Mouse (Mus musculus) hindbrain, postnatal 0 days (tissue): Measurements from ENCODE around the gene Tspan2. TPM values are rescaled to one million over a fixed set of nuclear protein-coding genes. Genes with fewer than 3 reads are reported as not detected.

Experiments used
- ATAC-seq: fragments of 200-750 bp; cut with Nextera tagmentation; 2 replicates; pipeline ENCODE4 v1.8.0; 2017; ENCODE audit warnings: mild to moderate bottlenecking, moderate TSS enrichment, moderate library complexity
- DNase-seq: peaks from one replicate; pipeline ENCODE4 v3.0.0-alpha.2; 2015; ENCODE audit warnings: low spot score
- H3K27ac ChIP-seq: fragments of 300-500 bp; sonication (generic); 2 replicates; pipeline ENCODE4 v1.5.1; 2014; ENCODE audit warnings: mild to moderate bottlenecking
- H3K27me3 ChIP-seq: fragments of 300-500 bp; sonication (generic); 2 replicates; pipeline ENCODE4 v1.6.1; 2014; ENCODE audit warnings: low read length, mixed read lengths; ENCODE audit not compliant: insufficient read depth
- H3K36me3 ChIP-seq: fragments of 300-500 bp; sonication (generic); 2 replicates; pipeline ENCODE4 v1.6.1; 2014; ENCODE audit warnings: low read length, mixed read lengths; ENCODE audit not compliant: insufficient read depth
- H3K4me1 ChIP-seq: fragments of 300-500 bp; sonication (generic); 2 replicates; pipeline ENCODE4 v1.6.1; 2014; ENCODE audit warnings: antibody characterized with exemption, low read length, mixed read lengths; ENCODE audit not compliant: insufficient read depth
- H3K4me2 ChIP-seq: fragments of 300-500 bp; sonication (generic); 2 replicates; pipeline ENCODE4 v1.6.1; 2014; ENCODE audit warnings: low read depth, mild to moderate bottlenecking, low read length, moderate library complexity, mixed read lengths
- H3K4me3 ChIP-seq: fragments of 300-500 bp; sonication (generic); 2 replicates; pipeline ENCODE4 v1.5.1; 2014; ENCODE audit warnings: low read length
- H3K9ac ChIP-seq: fragments of 300-500 bp; sonication (generic); replicated peaks from 2 replicates; pipeline ENCODE4 v1.6.1; 2014; ENCODE audit warnings: mild to moderate bottlenecking, low read length, moderate library complexity, mixed read lengths
- H3K9me3 ChIP-seq: fragments of 300-500 bp; sonication (generic); 2 replicates; pipeline ENCODE4 v1.6.1; 2016; ENCODE audit warnings: low read length, mixed read lengths
- CTCF ChIP-seq: IDR thresholded peaks from 2 replicates; pipeline ENCODE4 v1.5.1; 2016; ENCODE audit warnings: antibody characterized with exemption, control low read depth, low read depth
- WGBS: fragments of 180-500 bp; shearing (Covaris S2); extraction: QIAGEN DNeasy Blood & Tissue Kit; methylation state at CpG from one replicate; pipeline ENCODE4 v1.1.7; 2014; 5-methylcytosine and 5-hydroxymethylcytosine counted together
- polyA plus RNA-seq: library from polyadenylated mRNA; unstranded; fragments of >200 nt; fragmentation: Nextera tagmentation; extraction: Ambion mirVana; gene quantifications from 2 replicates; pipeline ENCODE4 v1.2.1, GENCODE M21; 2015
- total RNA-seq: library from RNA; depleted of rRNA; stranded (reverse); fragments of >200 nt; gene quantifications from 2 replicates; pipeline ENCODE4 v1.2.3, GENCODE M21; 2014

Gene Tspan2
- total and polyA plus RNA-seq, 2 experiments from 2014 or later: 20.0 to 20.3 TPM

DNA sequence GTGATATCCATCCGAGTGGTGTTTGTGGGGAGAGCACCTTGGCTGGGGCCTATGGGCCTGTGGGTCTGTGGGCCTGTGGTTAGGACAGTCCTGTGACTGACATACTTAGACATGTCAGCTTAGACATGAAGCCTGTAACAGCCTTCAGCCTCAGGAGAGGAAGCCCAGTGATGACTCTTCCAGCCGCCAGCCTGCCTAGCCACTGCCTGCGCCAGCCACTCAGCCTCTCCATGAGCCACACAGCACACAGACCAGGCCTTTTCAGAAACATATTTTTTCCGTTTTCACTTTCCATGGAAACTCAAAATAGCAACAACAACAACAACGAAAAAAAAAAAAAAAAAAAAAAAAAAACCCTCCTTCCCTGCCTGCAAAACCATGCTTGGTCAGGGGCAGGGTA, 14.4 kb downstream of the Tspan2 start:
- Histone ChIP-seq H3K9me3 (no peaks in the 10 kb centered on the region), H3K27ac (no peak overlapping the region), H3K4me3 (no peak overlapping the region), H3K27me3 (no peaks in the 10 kb centered on the region), H3K4me2 (no peak overlapping the region), H3K9ac (no peak overlapping the region), H3K36me3 (no peaks in the 10 kb centered on the region), H3K4me1 (peaks cover 7% of the 10 kb centered on the region; the same call in 1 of the 2 replicates)
- no peak for TF ChIP-seq CTCF
- 88% methylated on average over 5 of the region's 5 CpGs for WGBS
- DNase-seq (no peak), ATAC-seq (no peak)

DNA sequence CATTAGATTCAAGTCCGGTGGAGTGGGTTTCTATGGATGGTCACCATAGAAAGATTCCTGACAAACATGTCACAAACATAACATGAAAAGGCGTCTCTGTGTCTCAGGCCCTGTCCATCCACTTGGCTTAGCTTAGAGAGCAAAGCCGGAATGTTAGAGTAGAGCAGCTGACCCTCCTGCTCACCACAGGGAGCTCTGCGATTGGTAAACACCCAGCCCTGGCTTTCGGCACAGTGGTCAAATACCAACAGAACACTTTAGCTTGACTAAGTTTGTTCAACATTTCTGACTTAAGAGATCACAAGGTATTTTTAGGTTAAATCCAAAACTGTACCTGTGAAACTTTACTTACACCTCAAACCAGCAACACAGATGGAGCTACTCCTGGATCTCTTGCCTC, 16.8 kb downstream of the Tspan2 start:
- Histone ChIP-seq H3K36me3 (no peaks in the 10 kb centered on the region), H3K9me3 (no peaks in the 10 kb centered on the region), H3K27ac (no peak overlapping the region), H3K4me1 (no peaks in the 10 kb centered on the region), H3K4me2 (no peak overlapping the region), H3K4me3 (no peak overlapping the region), H3K9ac (no peak overlapping the region), H3K27me3 (no peaks in the 10 kb centered on the region)
- 84% methylated on average over 5 of the region's 5 CpGs for WGBS
- no peak for TF ChIP-seq CTCF
- DNase-seq: no peak
- ATAC-seq: no peak

DNA sequence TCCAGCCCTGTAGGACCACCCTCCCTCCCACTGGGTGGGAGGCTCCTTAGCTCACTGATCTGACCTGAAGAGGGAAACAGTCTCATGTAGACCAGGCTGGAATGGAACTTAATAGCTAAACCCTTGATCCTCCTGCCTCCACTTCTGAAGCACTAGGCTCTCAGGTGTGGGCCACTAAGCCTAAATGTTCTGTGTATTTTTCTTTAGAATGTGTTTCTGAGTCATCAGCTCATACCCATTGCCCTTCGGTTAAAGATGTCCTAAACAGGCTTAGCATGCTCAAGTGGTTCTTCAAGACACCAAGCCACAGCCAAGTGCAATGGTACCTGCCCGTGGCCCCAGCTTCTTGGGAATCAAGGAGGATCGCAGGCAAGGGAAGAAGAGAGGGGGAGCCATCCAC, 17.2 kb downstream of the Tspan2 start:
- H3K4me3 ChIP-seq: no peak overlapping the region
- ATAC-seq (no peak), DNase-seq (no peak)
- H3K4me2 ChIP-seq: no peak overlapping the region
- H3K27me3 ChIP-seq: no peaks in the 10 kb centered on the region
- H3K27ac ChIP-seq: no peak overlapping the region
- no peaks in the 10 kb centered on the region for H3K9me3 ChIP-seq
- no peak for TF ChIP-seq CTCF
- WGBS: 95% methylated on average over 3 of the region's 3 CpGs
- H3K4me1 ChIP-seq: no peaks in the 10 kb centered on the region
- no peak overlapping the region for H3K9ac ChIP-seq
- no peaks in the 10 kb centered on the region for H3K36me3 ChIP-seq

DNA sequence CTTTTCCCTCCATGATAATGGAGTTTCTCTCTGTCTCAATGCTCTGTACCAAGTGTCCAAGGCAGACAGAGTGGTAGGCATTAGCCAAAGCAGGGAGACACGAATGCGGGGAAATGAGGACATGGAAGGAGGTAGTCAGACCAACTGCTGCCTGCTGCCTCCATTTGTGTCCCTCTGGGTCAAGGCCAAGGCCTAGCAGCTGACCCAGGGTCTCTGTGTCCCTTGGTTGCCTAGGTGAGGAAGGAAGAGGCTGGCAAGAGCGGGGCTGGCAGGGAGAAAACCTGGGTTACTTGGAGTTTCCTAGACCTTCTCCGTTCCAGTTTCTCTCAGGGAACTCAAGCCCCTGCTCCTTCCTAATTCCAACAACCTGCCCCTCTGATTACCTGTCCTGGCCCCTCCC, 17.7 kb downstream of the Tspan2 start:
- WGBS: 79% methylated on average over 4 of the region's 4 CpGs
- Histone ChIP-seq H3K27ac (no peak overlapping the region), H3K4me1 (no peaks in the 10 kb centered on the region), H3K9me3 (no peaks in the 10 kb centered on the region), H3K36me3 (no peaks in the 10 kb centered on the region), H3K9ac (no peak overlapping the region), H3K27me3 (no peaks in the 10 kb centered on the region), H3K4me3 (no peak overlapping the region), H3K4me2 (no peak overlapping the region)
- no peak for ATAC-seq
- TF ChIP-seq CTCF: no peak
- no peak for DNase-seq

DNA sequence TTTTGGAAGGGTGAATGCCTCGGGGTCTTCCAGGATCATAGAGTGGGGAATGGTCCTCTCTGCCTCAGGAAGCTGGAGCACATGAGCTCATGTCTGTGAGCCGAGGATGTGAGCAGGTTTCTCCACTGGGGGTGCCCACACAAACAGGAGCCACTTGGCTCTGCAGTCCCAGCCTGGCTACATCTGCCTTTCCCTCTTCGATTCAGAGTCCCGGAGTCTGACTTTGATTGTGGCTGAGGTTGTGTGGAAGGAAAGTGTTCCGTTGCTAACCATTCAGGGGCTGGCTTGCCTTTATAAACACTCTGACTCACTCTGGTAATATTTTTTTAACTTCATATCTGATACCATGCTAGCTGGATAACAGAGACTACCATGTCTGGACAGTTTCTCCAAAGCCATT, 18.1 kb downstream of the Tspan2 start:
- no peak for TF ChIP-seq CTCF
- H3K27ac ChIP-seq: no peak overlapping the region
- no peak overlapping the region for H3K9ac ChIP-seq
- no peaks in the 10 kb centered on the region for H3K27me3 ChIP-seq
- DNase-seq (no peak), ATAC-seq (no peak)
- H3K4me1 ChIP-seq: no peaks in the 10 kb centered on the region
- no peaks in the 10 kb centered on the region for H3K36me3 ChIP-seq
- no peak overlapping the region for H3K4me3 ChIP-seq
- H3K9me3 ChIP-seq: no peaks in the 10 kb centered on the region
- H3K4me2 ChIP-seq: no peak overlapping the region
- 71% methylated on average over 5 of the region's 5 CpGs for WGBS

DNA sequence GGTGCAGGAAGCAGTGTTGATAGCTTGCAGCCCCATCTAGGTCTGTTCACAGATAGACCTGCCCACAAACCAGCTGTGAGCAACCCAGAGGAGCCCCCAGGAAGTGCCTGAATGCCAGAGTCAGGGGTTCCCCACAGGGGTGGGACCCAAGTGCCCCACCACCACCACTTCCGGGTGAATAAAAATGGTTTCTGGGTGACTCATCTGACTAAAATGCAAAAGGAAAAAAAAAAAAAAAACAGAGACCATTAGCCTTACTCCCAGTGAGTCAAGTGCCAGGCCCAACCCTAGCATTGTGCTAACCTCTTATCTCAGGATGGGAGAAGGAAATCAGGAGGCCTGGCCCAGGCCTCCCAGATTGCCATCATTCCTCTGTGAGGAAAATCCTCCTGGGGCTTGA, 21.5 kb downstream of the Tspan2 start:
- Histone ChIP-seq H3K27ac (no peak overlapping the region), H3K4me2 (no peak overlapping the region), H3K4me1 (no peaks in the 10 kb centered on the region), H3K4me3 (no peak overlapping the region), H3K27me3 (no peaks in the 10 kb centered on the region), H3K9me3 (no peaks in the 10 kb centered on the region), H3K9ac (no peak overlapping the region), H3K36me3 (peaks cover 4% of the 10 kb centered on the region; the same call in 1 of the 2 replicates)
- no peak for TF ChIP-seq CTCF
- WGBS: 82% methylated on average over 1 of the region's 1 CpGs
- DNase-seq (no peak), ATAC-seq (no peak)

GRCm38 (mm10) chr3:102757019-102757418, 22.7 kb downstream of the Tspan2 start:
- Histone ChIP-seq H3K4me1 (no peaks in the 10 kb centered on the region), H3K4me2 (no peak overlapping the region), H3K9ac (no peak overlapping the region), H3K36me3 (peaks cover 7% of the 10 kb centered on the region; the same call in 1 of the 2 replicates), H3K9me3 (no peaks in the 10 kb centered on the region), H3K27ac (no peak overlapping the region), H3K4me3 (no peak overlapping the region), H3K27me3 (no peaks in the 10 kb centered on the region)
- no peak for DNase-seq
- whole genome bisulfite sequencing: 72% methylated on average over 6 of the region's 6 CpGs
- no peak for TF ChIP-seq CTCF
- no peak for ATAC-seq
